Mouse (Mus musculus): Measurements from ENCODE around the gene Arhgap11a.

Gene Arhgap11a

DNA sequence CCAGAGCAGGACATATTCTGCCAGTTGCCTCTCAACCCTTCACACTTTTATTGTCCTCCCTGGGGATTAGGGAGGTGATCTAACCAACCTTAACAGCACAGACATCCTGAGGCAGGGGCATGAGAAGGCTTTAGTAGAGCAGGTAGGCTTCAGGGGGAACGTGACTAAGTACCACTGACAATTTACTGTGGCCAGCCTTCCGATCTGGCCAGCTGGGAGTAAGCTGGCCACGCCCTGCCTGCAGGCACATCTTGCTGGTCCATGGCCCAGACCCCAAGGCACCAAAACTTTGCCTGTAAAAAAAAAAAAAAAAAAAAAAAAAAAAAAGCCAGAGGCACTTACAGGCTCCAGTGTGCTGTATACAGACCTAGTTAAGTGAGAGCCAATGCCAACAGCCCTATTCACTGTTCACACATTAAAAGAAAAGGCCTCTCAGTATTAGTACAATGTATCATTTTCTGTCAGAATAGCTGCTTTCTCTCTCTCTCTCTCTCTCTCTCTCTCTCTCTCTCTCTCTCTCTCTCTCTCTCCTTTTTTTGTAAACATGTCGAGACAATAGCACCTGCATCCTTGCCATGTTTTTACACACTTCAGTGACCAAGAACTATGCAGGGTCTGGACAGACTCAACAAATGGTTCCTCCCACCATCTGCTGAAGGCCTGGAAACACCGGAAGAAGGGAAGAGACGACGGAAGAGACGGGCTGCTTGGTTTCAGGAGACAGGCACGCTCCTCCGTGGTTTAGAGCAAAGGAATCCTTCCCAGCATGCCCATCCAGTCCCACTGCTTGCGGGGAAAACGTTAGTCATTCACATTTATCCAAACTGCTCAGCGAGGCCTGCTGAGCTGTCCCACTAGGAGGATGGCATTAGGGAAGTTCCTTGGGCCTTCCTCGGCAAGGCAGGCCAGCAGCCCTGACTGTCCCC, 30.5 kb downstream of the Arhgap11a start:
- no peak for DNase-seq (ENCODE audit: low spot score)

DNA sequence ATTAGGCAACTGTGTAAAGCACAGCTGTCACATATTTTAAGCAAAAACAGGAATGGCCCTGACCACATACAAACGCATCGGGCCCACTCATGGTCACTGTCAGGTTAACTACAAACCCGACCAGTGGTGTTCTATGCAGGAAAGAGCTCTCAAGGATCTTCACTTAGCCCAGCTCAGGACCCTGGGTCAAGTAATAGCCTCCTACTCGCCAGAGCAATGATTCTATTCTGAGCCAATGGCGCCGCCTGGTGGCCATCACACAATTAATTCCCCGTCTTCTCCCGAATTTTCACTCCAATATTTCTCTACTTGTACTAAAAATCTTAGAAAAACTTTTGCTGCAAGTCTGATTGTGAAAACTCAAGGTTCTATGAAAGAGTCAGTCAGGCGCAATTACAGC, 40.8 kb downstream of the Arhgap11a start:
- peak; percentile 19 for DNase-seq (ENCODE audit: low spot score)

DNA sequence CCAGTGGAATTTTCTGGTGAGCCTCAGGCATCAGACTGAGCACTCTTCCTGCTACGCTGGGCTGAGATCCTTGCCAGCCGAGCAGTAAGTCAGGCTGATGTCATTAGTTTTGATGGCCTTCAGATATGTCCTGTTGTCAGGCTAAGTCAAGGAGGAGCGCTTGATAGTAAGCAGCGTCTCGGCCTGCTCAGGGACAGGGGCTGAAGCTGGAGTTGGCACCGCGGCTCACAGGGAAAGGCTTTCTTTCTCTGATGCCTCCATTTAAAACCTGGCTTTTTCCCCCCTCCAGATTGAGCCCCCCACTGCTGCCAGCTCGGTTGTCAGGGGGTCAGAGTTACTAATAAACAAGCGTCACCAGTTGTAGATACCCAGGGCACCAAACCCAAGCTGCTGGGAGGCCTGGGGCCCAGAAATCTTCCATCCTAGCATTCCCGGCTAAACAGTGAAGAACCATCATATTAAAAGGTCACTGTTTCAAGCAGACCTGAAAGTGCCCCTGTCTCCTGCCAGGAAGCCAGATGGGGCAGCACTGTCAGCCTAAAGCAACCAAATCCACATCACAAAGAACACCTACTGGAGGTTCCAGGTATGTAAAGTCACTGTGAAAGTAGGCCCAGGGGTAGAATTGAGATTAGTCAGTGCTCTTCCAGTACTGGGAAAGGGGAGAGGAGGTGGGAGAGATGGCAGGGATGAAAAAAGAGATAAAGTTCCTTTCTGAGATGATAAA, 41.4 kb downstream of the Arhgap11a start:
- no peak for DNase-seq (ENCODE audit: low spot score)

DNA sequence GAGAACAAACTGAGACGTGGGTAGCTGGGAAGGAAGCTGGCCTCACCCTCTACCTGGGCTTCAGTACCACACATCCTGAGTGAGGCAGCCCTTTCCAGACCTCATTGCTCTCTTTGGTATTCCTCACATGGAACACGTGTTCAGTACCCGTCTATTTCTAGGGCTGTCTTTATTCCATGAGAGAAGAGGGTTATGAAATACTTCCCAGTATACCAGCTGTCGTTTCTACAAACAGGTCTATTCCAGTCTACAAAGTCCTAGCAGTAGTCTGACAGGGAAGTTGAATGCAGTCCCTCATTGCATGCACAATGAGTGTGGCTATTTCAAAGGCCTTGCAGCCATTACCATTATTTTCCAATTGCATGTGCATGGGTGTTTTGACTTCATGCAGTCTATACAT, 42.7 kb downstream of the Arhgap11a start:
- no peak for DNase-seq (ENCODE audit: low spot score)

DNA sequence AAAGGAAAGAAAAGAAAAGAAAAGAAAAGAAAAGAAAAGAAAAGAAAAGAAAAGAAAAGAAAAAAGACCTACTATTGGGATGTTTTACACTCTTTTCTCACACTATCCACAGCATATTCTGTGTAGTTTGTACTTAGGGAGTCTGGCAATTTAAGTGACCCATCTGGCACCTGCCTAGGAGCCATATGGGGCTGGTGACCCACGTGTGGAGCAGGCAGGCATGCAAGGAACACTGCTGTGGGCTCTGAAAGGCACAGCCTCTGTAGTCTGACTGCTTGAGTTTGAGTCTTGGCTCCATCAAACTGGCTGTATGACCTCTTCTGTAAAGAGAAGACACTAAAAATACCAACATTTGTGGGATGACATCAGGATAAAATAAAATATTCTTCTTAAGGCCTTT, 44.7 kb downstream of the Arhgap11a start:
- no peak for DNase-seq (ENCODE audit: low spot score)

DNA sequence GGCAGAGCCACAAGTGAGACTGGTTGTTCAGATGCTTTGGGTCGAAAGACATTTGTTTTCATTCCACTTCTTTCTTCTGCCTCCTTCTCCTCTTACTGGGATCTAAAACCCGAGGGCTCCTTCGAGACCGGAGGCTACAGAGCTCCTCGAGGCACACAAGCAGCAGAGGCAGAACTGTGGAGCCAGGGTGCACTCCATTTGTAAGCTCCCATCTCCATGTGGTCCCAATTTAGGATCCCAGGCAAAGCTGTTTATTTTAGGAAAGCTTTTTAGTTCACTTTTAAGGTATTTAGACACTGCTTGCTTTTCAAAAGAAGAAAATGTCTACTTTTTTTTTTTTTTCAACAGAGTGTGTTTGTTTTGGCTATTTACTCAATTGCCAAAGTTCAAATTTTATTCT, 47.6 kb downstream of the Arhgap11a start:
- no peak for DNase-seq (ENCODE audit: low spot score)

DNA sequence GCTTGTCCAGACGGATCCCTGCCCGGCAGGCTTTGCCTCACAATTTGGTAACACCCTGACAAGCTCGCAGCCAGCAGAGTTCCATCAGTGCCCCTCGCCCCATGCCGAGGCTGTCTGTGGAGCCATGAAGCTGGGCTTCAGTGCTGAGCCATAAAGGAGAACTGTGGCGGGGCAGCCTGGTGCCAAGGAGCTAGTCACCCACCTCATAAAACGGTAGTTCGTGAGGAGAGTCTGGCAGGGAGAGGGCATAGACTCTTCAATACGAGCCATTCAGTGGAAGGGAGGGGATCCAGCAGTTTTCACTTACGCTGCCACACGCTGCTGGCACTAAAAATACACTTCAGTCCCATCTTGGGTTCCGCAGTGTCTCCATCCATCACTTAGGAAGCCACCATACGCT, 49.9 kb downstream of the Arhgap11a start:
- no peak for DNase-seq (ENCODE audit: low spot score)

DNA sequence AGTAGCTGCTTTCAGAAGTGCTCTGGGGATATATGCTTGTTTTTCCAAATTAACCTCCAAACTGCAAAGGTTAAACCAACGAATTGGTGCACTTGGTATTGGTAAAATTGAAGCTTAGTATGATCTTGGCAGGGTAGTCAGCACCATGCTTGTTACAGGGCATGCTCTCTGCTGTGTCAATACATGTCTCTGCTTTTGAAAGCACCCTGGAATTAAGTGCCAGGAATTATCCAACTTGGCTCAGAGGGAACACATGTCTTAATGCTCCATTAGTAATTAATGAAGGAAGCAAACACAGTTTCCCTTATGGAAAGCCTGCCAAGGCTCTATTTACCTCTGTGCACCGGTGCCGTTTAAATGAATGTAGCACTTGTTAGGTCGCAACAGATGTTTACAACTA, 53.3 kb downstream of the Arhgap11a start:
- DNase-seq (ENCODE audit: low spot score): no peak

DNA sequence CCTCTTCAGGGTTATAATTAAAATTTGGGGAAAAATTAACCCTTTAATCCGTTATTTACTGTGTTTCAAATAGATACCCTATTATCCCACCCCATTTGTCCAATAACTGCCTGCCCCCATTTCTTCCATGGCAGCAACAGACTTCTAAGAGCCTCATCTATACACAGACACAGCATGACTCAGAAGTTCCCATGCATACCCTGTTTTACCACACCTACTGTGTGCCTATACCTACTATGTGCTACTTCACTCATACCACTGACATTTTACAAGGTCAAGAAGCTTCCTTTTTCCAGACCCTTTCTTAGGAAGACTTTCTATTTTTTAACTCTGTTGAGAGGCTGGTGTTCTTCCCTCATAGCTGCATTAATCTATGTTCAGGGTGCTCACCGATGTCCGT, 54.9 kb downstream of the Arhgap11a start:
- DNase-seq (ENCODE audit: low spot score): no peak

DNA sequence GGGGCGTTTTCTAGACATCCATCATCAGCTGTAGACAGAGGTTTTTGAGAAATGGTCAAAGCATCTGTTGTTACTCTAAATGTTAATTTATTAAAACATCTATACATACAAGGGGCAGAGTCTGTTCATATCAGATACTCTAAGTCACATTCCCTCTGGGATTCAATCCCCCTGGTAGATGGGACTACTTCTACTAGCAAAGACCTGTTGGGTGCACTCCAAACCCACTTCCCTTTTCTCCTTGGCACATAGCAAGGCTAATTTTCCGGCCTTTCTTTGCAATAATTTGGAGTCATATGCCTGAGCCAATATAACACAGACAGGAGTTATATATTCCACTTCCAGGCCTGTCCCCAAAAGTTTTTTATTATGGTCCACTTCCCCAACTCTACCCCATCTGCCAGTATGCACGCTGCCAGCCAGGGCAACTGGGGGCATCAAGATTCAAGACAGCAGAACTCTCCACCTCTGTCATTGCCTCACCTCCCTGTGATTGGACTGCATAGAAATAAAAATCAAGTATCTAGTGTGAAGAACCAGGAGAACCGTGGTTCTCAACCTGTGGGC, 59.6 kb downstream of the Arhgap11a start:
- no peak for DNase-seq (ENCODE audit: low spot score)

DNA sequence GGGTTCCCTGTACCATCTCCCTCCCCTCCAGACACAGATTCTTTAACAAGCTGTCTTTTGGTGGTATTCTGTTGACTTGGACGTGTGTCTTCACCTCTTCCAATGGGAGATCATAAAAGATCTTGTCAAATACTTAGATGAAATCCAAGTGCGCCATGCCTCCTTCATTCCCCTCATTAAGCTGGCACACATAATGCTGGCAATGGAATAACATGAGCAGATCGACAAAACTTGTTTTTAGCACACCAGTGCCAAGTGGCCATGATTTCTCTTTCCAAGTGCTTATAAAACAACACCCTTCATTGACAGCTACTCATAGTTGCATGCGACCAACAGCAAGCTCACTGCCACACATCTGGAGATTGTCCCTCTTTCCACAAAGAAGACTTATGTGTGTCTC, 60.6 kb downstream of the Arhgap11a start:
- no peak for DNase-seq (ENCODE audit: low spot score)

DNA sequence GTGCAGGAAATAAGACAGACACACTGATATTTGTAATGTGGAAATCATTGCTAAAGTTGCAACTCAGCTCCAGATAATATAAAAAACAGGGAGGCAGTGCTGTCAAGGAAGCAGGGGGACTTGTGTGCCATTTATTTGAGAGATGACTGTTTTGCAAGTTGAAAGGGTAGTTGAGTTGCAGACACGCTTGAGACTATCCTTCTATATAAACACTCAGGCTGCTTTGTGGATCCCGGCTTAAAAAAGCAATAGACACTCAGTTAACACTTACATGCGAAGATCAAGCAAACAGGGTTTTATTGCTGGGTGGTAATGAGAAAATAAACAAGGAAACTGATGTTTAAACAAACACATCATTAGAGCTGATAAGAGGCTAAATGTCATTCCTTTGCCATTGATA, 63.6 kb downstream of the Arhgap11a start:
- no peak for DNase-seq (ENCODE audit: low spot score)

DNA sequence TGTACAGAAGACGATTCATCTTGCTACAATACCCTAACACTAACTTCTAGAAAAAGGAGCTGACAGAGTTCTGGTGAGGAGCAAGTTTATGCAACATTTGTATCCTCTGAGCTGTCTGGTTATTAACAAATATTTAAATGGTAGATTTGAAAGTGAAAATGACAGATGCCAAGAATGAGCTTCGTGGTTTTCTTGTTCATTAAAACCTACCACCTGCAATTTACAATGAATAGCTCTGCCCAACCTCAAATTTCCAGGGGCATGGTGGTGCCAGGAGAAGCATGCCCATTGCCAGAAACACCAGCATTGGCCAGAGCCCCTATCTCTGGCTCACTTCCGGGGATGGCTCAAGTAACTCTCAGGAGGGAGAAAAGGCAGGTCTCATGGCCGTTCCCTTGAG, 66.9 kb downstream of the Arhgap11a start:
- no peak for DNase-seq (ENCODE audit: low spot score)
